Mouse (Mus musculus) erythroblast, embryonic 14.5 days (primary cell): ENCODE results near the gene Arap2.

Experiments
- GATA1 ChIP-seq: IDR thresholded peaks from 2 replicates; pipeline ENCODE4 v1.6.1; 2012; ENCODE audit warnings: low read length, inconsistent platforms, mixed read lengths
- TAL1 ChIP-seq: IDR thresholded peaks from 3 replicates; pipeline ENCODE4 v1.6.1; 2012; ENCODE audit warnings: low read length, inconsistent platforms, mixed read lengths

GRCm38 (mm10) chr5:62716468-62716867 is 49.5 kb downstream of the Arap2 start:
- TF ChIP-seq GATA1, result no peak
- no peak for TF ChIP-seq TAL1
